Mouse (Mus musculus): Measurements from ENCODE around the gene Slc22a2.

GRCm38 (mm10) chr17:12571924-12572463 lies 11.9 kb upstream of the Slc22a2 start:
- TF ChIP-seq HCFC1 (IDR thresholded peaks at IDR 0.05; ENCODE audit: borderline replicate concordance, insufficient read depth, low read length): no peak
- TF ChIP-seq MAFK (IDR thresholded peaks at IDR 0.05; ENCODE audit: insufficient read depth, low read depth, low read length): no peak
- no peak for TF ChIP-seq CHD2 (IDR thresholded peaks at IDR 0.05; ENCODE audit: low read depth, low read length)
- no peak for TF ChIP-seq ZC3H11A (IDR thresholded peaks at IDR 0.05; ENCODE audit: borderline replicate concordance, low read depth, low read length)
- TF ChIP-seq ZNF384 (IDR thresholded peaks at IDR 0.05; ENCODE audit: low read depth, low read length): no peak
